Mouse (Mus musculus): ENCODE data around the gene Ptov1. TPM values are rescaled to one million over a fixed set of nuclear protein-coding genes. Genes with fewer than 3 reads are reported as not detected.

Gene Ptov1
- total RNA-seq (2023) = 17.6 TPM

GRCm38 (mm10) chr7:44869697-44870528 is at the start of gene Ptov1:
Gene Ptov1, minus strand, starts transcription at chr7:44869788.

GRCm38 (mm10) chr7:44895593-44896434 is 26.2 kb upstream of the Ptov1 start, which contains the start of gene Fuz:
Gene Fuz, plus strand, starts transcription at chr7:44896079.

GRCm38 (mm10) chr7:44892276-44892921 is 22.8 kb upstream of the Ptov1 start, which contains the start of gene Med25:
Gene Med25, minus strand, starts transcription at chr7:44892712.

GRCm38 (mm10) chr7:44857042-44857552 is 12.5 kb downstream of the Ptov1 start, which contains the start of gene Pnkp:
Gene Pnkp, plus strand, starts transcription at chr7:44857139.

GRCm38 (mm10) chr7:44848561-44849415 is 20.8 kb downstream of the Ptov1 start, which contains the start of the genes Akt1s1 and Tbc1d17:
Gene Akt1s1, plus strand, starts transcription at chr7:44848991.
Gene Tbc1d17, minus strand, starts transcription at chr7:44849079.

GRCm38 (mm10) chr7:44816470-44817021 is 53.0 kb downstream of the Ptov1 start, which contains the start of gene Atf5:
Gene Atf5, minus strand, starts transcription at chr7:44816658.

GRCm38 (mm10) chr7:44815721-44816469 is 53.7 kb downstream of the Ptov1 start, which contains the start of the genes Nup62 and Il4i1:
Gene Nup62, plus strand, starts transcription at chr7:44816088.
Gene Il4i1, plus strand, starts transcription at chr7:44816387.

Other genes starting within 250 kb of the Ptov1 start
- not detected for gene Myh14, start 198.9 kb downstream of the Ptov1 start, total RNA-seq (2023)
- gene Izumo2, start 161.0 kb downstream of the Ptov1 start, total RNA-seq (2023) = not detected
- gene Vrk3, start 121.4 kb downstream of the Ptov1 start, total RNA-seq (2023) = 70.7 TPM
- 0.88 TPM for gene Zfp473, start 118.7 kb downstream of the Ptov1 start, total RNA-seq (2023)
- gene Nup62, start 53.7 kb downstream of the Ptov1 start, total RNA-seq (2023) = 30.5 TPM
- 11.5 TPM for gene Il4i1, start 53.4 kb downstream of the Ptov1 start, total RNA-seq (2023)
- gene Atf5, start 53.1 kb downstream of the Ptov1 start, total RNA-seq (2023) = 5.1 TPM
- gene Akt1s1, start 20.8 kb downstream of the Ptov1 start, total RNA-seq (2023) = 40.7 TPM
- 102 TPM for gene Tbc1d17, start 20.7 kb downstream of the Ptov1 start, total RNA-seq (2023)
- gene Pnkp, start 12.6 kb downstream of the Ptov1 start, total RNA-seq (2023) = 51.4 TPM
- 74.7 TPM for gene Med25, start 22.9 kb upstream of the Ptov1 start, total RNA-seq (2023)
- gene Fuz, start 26.3 kb upstream of the Ptov1 start, total RNA-seq (2023) = 18.1 TPM
- 71.6 TPM for gene Ap2a1, start 59.7 kb upstream of the Ptov1 start, total RNA-seq (2023)
- gene Tsks, start 73.4 kb upstream of the Ptov1 start, total RNA-seq (2023) = not detected
- gene Cpt1c, start 105.1 kb upstream of the Ptov1 start, total RNA-seq (2023) = 0.76 TPM
- 116 TPM for gene Prmt1, start 116.8 kb upstream of the Ptov1 start, total RNA-seq (2023)
- 134 TPM for gene Irf3, start 127.9 kb upstream of the Ptov1 start, total RNA-seq (2023)
- gene Bcl2l12, start 128.9 kb upstream of the Ptov1 start, total RNA-seq (2023) = 12.2 TPM
- 92.7 TPM for gene Scaf1, start 146.6 kb upstream of the Ptov1 start, total RNA-seq (2023)
- gene Rras, start 148.2 kb upstream of the Ptov1 start, total RNA-seq (2023) = 5.5 TPM
- gene Prr12, start 183.1 kb upstream of the Ptov1 start, total RNA-seq (2023) = 68.4 TPM
- 75.9 TPM for gene Nosip, start 192.6 kb upstream of the Ptov1 start, total RNA-seq (2023)
- 1.5 TPM for gene Prrg2, start 192.9 kb upstream of the Ptov1 start, total RNA-seq (2023)
- 6.3 TPM for gene Rcn3, start 222.4 kb upstream of the Ptov1 start, total RNA-seq (2023)
- gene Fcgrt, start 234.1 kb upstream of the Ptov1 start, total RNA-seq (2023) = 16.1 TPM